Mouse (Mus musculus): ENCODE data around the gene St6gal1.

The St6gal1 gene

DNA sequence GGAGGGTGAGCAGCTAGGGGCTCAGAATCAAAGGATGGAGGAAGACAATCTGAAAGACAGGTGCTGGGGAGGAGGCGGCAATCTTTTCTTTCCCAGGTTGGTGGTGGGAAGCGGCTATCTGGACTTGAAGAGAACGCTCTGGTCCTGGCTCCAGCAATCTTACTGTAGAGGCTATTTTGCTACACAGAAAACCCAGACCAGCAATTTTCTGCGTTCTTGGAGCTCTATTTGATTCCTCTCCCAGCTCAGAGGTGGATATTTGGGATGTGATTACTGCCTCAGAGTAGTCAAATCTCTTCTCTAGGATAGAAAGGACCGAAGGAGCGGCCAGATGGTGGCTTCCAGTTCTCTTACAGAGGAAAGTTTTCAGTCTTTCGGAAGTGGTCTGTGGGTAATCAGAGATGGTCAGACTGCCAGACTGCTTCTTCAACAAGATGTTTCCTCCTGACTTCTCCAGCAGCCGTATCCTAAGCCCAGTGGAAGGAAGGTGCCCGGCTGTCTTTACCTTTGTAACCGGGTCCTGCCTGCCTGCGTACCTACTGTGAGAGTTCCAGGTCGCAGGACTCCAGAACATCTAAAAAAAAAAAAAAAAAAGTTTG, 570 bp upstream of the St6gal1 start:
- no peak for DNase-seq

DNA sequence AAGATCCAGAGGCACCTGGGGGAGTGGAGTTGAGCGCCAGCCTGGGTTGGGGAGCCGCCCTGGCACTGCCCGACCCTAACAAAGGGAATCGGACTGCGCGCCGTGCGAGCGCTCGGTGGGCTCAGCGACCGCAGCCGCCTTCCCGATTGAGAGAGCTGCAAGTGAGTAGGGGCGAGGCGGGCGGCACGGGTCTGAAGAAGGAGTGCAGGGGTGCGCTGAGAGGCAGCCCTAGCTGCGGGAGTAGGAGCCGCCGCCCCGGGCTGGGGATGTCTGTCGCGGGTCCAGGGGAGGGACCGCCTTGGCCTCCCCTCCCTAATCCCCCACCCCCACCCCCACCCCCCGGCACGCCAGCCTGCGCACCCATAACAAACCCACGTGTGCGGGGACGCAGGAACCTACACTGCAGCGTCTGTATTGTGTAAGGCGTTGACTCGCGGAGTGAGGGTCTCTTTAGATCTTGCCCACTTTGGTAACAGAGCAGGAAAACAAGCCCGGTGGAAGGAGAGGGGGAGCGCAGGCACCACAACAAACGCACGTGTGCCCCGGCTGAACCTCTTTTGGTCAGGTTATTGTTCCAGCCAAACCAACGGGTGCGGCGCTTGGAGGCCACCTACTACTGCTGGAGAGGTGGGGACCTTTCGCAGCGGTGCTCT, 655 bp downstream of the St6gal1 start:
- DNase-seq, result peak; percentile 67

DNA sequence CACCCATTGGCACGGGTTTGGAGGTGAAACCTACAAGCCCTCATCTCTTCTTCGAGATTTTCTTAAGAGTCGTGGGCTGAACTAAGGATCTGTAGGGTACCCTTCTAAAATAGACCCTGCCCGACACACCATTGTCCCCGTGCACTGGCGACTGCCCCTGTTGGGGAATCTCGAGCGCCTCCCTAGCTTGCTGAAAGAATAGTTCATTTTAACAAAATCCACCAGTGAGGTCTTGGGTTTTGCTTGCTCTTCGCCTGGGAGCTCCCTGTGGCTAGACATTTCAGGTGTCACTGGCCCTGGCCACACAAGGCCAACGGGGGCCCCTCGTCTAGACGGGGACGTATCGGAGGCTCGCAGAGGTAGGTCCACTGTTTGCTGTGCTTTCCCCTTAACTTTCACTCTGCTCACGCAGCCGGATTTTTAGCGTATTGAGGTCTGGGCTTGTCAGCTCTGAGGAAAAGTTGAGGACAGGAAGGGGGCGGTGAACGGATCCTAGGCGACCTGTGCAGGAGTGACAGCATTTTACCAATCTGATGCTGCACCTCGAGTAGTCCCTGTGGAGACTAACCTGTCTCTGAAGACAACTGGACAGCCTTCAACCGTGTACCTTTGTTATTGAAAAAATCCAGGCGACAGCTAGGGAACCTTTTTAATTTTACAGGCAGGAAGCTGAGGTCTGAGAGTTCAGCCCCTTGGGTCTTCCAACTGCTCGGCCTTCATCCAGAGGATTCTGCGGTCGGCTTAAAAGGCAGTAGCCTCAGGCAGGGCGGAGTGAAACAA, 1.5 kb downstream of the St6gal1 start:
- DNase-seq, result peak; percentile 60

DNA sequence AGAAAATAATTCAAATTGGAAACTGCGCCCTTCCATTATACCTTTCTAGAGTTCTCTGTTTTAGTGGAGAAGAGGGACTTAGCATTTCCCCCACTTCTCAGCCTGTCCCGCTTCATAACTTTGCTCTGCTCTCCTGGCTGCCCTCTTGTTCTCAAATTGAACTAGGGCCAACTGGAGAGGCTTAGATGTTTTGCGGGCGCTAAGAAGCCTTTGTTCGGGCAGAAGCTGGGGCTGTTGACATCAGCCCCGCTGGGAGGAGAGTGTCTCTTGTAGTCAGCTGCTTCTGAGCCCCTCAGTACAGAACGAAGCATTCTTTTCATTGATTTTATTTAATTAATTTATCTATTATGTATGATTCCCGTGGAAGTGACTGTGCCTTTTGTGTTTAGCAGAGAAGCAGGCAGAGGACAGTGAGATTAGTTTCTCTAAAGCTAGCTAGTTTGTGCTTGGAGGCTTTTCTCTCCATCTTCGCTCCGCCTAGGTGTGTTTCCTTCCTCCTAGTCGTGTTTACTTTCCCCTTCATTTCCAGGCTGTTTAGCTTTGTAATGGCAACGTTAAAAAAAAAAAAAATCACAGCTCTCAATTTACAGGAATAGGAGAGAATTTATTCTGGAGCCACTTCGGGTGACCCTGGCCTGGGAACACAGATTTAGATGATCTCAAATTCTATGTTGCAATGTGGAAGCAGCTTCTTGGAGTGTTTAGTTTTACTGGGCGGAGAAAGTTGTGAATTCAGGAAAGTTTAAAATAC, 2.2 kb downstream of the St6gal1 start:
- DNase-seq, result peak; percentile 54

DNA sequence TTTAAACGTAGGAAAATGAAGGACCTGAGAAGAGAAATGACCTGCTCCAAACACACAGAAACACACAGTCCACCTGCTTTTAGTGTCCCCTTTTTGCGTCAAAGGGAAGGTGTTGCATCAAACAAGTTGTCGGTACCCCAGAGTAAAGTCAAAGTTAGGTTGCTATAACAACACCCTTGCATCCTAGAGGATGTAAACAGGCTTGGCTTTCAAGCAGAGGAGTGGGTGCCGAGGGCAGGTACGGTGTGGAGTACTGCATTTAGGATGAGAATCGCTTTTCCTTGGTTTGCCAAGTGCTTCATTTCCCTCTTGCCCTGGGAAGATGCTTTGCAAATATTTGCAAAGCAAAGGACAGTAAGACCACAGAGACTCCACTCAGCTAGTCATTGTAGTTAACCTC, 3.3 kb downstream of the St6gal1 start:
- no peak for DNase-seq

DNA sequence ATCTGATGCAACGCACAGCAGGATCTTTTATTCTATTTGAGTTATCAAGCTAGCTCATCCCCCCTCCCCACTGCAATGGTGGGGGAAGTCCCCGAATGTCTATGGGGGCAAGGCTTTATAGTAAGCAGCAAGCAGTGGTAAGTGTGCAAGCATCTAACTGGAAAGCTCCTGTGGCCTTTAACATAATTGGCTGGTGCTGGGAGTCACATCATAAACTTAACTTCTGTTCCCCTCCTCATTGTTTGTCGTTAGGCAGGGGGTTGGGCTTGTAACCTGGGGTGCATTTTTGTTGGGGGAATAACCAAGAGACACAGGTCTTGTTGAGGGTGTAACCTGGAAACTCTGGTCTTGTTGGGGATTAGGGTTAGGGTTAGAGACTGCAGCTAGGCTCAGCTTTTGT, 3.9 kb downstream of the St6gal1 start:
- no peak for DNase-seq

DNA sequence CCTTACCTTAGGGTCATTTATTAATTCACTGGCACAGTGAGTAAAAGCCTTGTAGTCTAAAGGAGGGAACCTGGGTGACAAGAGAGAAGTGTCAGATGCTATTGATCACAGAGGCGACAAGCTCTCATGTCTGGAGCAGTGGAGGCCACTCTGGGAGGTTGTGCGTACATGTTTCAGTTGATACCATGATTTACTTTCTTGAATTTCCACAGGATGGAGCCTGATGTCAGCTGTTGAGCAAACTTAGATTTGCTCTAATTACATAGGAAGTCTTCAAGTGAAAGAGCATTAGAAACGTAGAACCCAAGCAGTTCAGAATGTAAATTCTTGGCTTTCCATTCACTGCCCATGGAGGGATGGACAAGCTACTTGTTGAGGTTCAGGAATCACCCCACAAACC, 5.4 kb downstream of the St6gal1 start:
- DNase-seq, result no peak

DNA sequence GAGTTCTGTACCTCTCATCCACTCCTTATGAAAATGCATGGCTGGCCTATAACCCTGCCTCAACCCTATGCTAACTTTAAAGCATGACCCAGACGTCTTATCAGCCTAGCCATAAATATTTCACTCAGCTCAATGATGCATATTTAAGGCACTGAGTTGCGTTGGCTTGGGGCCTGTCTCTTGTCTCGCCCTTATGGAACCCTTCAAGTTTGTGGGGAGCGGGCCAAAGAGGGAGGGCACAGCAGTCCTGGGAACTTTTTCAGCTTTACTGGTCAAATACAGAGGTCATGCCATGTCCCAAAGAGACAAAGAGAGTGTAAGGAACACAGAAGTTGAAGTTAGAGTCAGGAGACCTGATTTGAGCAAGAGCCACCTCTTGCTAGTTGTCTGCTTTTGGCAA, 6.6 kb downstream of the St6gal1 start:
- peak; percentile 72 for DNase-seq

DNA sequence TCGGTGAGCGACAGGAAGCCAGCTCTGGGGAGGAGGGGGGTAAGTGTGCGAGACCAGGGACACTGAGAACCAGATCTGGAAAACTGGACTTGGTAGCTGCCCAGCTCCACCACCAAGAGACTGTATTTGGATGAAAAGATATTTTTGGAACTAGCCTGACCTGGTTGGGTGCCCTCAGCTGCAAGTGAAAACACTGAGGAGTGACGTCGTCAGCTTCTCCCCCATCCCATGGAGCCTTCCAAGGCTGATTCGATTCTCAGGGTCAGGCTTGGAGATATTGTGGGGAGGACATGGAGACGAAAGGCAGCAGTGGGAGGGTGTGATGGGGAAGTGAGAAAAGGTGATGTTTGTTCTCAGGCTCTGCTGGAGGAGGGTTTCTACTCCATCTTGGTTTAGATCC, 8.2 kb downstream of the St6gal1 start:
- no peak for DNase-seq

DNA sequence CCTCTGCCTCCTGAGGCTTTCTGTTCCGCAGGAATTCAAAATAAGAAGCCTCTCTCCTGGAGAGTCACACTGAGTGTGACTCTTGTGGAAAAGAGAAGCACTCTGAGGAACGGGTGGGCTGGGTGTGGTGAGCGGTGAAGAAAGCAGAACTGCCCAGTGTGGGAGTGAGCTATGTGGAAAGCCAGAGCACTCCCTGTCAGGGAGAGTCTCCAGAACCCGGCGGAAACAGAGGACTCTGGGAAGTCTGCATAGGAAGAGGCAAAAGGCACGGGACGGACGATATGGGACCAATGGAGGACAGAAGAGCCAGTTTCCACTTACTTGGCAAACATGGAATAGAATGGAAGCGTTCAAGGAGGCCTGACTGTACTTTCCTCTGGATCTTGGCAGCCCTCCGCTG, 9.0 kb downstream of the St6gal1 start:
- DNase-seq, result peak; percentile 47

DNA sequence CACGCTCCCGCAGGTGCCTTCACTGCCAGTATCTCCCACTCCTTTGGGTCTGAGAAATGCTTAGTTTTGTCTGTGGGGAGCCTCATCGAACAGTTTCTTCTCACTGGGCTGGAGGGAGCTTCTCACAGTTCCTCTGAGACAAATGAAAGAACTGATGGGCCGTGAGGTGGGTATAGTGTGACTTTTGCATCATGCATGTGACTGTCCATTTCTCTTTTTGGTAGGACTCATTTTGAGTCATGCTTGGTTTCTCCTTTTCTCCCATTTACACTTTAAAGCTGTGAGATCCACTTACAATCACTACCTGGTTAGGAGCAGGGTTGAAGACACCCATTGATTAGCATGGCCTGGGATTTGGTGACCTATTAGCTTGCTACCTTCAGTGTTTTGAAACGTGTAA, 10.0 kb downstream of the St6gal1 start:
- no peak for DNase-seq

DNA sequence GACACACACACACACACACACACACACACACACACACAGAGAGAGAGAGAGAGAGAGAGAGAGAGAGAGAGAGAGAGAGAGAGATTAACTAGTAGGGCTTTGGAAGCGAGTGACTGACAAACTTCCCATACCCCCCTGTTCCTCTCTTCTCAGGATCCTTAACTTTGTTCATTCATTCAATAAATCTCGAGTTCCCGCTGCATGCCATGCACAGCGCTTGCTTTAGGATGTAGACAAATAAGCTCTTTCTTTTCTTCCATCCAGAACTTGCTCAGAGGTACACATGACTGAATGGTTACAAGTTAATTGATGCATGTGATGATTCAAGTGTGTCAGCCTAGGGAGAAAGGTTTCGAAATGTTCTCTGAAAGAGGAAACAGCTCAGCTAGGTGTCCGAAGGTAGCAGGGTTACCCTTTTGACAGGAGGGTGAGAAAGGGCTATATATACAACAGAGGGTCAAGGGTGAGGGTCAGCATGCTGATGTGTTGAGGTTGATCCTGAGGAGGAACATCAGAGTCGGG, 10.7 kb downstream of the St6gal1 start:
- DNase-seq, result no peak

DNA sequence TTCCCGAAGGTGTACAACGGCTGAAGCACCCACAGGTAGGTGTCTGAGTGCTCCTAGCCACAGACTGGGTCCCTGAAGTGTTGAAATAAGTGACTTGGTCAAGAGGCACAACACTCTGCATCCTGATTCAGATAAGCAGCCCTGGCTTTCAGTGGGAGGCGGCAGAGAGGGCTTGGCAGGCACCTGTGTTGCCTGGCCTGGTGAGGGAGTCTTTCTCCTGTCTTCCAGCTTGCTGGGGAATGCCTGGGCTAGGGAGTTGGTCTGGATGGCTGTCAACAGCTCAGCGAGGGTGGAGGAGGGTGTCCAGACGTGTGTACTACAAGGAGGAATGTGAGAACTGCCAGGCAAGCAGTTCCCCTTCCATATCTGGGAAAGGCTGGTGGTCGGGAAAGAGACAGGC, 15.0 kb downstream of the St6gal1 start:
- peak; percentile 52 for DNase-seq

DNA sequence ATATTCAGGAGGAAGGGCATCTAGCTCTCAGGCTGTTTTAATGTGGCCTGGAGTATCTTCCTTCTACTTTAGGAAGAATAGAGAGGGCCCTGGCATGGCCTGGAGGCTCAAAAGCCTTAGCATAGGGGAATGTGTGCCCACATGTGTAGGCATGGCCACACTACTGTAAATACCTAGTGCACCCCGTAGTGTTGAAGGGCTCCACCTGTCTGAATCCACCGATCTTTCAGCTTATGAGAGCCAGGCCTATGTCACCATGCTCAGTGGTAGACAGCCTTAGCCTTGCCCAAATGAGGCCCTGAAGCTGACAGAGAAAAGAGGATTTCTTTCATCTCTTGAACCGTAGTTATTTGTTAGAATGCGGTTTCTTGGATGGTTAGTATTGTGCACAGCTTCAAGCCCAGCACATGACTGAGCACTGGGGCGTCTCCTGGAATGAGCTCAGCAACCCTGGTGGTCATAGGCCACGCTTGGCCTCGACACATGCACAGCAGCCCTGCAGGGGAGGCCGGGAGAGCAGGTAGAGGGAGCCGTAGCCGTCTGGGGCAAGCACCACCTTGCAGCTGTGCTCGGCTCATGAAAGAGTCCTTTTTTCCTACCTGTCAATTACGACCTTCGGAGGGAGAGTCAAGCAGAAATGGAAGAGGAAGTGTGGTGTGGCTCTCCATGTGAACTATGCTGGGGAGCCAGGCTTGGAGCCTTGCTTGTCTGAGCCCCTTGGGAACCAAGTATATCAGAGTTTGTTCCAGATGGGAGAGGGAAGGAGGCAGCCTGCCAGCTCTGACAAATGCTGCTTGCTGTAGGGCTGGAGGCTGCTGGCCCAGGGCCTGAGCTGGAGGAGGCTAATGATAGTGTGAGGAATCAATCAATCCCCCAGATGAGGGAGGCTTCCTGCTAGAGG, 15.8 kb downstream of the St6gal1 start:
- DNase-seq, result peak; percentile 85

DNA sequence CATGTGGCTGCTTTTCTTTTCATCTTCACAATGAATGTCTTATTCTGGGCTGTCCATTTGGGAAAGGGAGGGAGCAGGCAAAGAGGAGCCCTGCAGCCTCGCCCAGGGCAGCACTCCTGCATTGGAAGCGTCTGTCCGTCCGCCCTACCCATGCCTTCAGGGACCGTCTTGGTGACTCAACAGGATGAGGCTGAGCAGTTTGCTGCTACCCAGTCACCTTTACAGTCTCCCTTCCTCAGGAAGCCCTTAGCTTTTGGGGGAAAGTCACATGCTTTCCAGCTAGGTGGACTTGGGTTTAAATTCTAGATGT, 16.4 kb downstream of the St6gal1 start:
- no peak for DNase-seq

DNA sequence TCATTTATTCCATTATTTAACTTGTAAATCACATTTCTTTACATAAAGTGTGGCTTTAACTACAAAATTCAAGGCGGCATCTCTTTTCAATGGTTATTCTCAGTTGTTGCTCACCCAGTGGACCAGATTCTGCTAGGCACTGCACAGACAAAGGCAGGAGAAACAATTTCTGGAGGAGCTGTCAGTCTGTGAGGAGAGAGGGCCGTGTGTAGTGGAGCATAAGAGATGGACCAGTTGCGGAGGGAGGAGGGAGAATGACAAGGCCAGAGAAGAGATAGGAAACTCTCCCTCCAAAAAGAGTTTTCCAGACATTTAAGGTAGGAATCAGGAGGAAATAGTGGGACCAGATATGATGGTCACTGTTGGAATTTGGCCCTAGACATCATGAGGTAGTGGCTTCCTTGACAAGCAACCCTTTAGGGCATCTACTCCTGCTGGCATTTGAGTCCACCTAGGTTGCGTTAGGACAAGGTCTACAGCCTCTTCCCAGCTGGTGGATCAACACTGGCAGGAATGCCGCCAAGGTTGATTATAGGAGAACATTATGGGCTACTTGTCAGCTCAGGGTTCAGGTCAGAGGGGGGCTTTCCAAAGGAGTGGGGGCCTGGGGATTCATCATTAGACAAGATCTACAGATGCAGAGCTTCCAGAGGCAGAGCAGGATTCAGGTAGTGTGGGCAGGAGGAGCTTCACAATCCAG, 19.3 kb downstream of the St6gal1 start:
- DNase-seq, result no peak

DNA sequence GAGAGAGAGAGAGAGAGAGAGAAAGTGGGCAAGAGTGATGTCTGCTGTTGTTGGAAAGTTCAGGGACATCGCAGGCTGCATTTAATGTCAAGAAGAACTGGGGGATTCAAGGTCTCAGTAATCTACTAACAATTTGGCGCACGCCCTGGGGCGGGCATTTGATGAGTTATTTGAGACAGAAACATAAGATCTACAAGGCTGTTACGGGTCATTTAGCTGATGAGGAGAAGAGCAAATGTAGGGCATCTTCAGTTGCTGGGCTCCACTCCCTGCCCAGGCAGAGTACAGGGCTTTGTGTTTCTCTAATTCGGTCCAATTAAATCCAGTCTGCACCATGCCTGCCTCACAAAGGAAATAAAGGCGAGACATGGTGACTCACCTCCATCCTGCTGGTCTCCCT, 19.9 kb downstream of the St6gal1 start:
- no peak for DNase-seq

DNA sequence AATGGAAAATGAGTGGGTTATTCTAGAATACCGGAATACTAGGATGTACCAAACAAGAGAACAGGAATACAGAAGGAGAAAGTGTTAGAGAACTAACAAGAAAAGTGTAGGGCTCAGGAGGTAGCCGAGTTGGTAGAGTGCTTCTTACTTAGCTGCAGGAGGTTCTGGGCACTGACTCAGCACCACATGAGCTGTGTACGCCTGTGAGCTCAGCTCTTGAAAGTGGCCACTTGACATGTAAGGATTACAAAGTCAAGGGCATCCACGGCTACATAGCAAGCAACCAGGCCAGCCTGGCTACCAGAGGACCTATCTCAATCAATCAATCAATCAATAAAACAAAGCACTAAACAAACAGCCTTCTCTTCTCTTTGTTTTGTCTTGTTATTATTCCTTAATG, 24.7 kb downstream of the St6gal1 start:
- no peak for DNase-seq

DNA sequence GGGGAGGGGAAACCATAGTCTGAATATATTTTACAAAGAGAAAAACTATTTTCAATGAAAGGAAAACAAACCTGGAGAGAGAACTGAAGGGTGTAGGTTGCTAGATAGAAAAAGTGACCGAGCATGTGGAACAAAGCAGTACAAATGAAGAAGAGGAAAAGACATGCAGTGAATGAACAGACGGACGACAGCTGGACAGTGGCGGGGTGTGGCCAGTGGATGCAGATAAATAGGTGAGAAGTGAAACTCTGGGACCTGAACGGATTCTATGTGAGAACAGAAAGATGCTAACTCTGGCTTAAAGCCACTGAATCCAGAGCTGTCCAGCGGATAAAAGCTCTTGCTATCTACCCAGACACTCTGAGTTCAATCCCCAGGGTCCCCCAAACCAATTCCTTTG, 25.2 kb downstream of the St6gal1 start:
- DNase-seq, result no peak

DNA sequence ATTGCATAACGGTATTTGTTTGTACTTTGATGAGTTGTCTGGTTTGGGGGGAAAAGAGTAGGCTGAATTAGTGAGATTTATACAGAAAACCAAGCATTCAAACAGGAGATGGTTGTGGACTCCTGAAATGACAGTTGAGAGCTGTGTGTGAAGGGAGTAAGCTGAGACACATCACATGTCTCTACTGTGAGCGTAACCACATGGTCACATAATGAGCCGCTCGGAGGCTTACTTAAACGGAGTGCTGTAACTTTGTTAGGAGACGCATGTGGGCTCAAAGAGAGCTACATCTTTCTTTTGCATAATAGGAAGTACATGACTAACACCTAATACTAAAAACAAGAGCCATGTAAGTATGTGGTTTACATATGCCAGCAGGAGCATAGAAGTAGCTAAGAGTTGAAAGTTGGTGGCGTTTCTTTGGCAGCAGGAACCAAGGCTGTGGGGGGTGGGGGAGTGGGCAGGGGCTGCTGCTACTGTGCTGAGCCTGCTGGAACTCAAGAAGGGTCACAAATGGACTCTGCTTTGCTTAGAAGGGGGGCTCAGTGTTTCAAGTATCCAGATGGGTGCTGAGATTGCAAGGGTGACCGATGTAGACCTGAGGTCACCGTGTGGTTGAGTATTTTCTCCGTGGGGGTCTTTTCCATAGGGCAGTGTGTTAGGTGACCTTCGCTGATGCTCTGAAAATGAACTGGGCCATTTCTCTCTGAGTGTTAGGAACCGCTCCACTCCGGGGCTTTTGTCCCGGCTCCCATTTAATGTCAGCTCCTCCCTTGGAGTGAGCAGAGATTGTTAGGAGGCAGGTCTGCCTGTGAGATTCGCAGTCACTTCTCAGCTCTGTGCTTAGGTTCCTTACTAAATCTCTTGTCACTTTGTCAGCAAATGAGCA, 26.3 kb downstream of the St6gal1 start:
- DNase-seq, result no peak

DNA sequence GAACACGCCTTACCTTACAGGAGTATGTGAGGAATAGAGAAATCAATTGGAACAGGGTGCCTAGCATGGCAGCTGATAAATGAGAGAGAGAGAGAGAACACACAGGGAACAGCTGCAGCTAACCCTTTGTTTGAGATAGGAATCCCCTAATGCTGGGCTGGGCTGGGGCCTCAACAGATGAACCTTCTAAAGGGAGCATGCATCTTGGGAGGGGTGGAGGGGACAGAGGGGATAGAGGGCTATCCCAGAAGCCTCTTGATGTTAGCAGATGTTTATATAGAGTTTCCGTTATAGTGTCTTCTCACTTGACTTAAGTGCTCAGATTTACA, 26.9 kb downstream of the St6gal1 start:
- DNase-seq, result no peak
